Mouse (Mus musculus) stomach, postnatal 0 days (tissue): ENCODE data around the gene Mapk1ip1l. TPM values are rescaled to one million over a fixed set of nuclear protein-coding genes. Genes with fewer than 3 reads are reported as not detected.
A peak's percentile ranks its signal among the peaks of the same experiment; 100 is the strongest.

Source experiments
- ATAC-seq: fragments of 200-750 bp; cut with Nextera tagmentation; 2 replicates; pipeline ENCODE4 v1.8.0; 2017; ENCODE audit not compliant: low FRiP score, low TSS enrichment
- DNase-seq: peaks from one replicate; pipeline ENCODE4 v3.0.0-alpha.2; 2016; ENCODE audit warnings: low spot score
- H3K27ac ChIP-seq: fragments of 300-500 bp; sonication (generic); replicated peaks from 2 replicates; pipeline ENCODE4 v1.5.1; 2014; ENCODE audit warnings: mild to moderate bottlenecking, control low read depth
- H3K27me3 ChIP-seq: fragments of 300-500 bp; sonication (generic); 2 replicates; pipeline ENCODE4 v1.6.1; 2014; ENCODE audit warnings: low read length; ENCODE audit not compliant: control insufficient read depth, insufficient read depth
- H3K36me3 ChIP-seq: fragments of 300-500 bp; sonication (generic); 2 replicates; pipeline ENCODE4 v1.6.1; 2014; ENCODE audit warnings: low read length, mixed read lengths; ENCODE audit not compliant: control insufficient read depth, insufficient read depth
- H3K4me1 ChIP-seq: fragments of 300-500 bp; sonication (generic); replicated peaks from 2 replicates; pipeline ENCODE4 v1.6.1; 2014; ENCODE audit warnings: antibody characterized with exemption; ENCODE audit not compliant: control insufficient read depth, insufficient read depth
- H3K4me2 ChIP-seq: fragments of 300-500 bp; sonication (generic); replicated peaks from 2 replicates; pipeline ENCODE4 v1.6.1; 2014; ENCODE audit warnings: low read depth, mild to moderate bottlenecking, control low read depth, moderate library complexity
- H3K4me3 ChIP-seq: fragments of 300-500 bp; sonication (generic); 2 replicates; pipeline ENCODE4 v1.5.1; 2014; ENCODE audit warnings: low read depth, low read length, control low read depth
- H3K9ac ChIP-seq: fragments of 300-500 bp; sonication (generic); 2 replicates; pipeline ENCODE4 v1.6.1; 2014; ENCODE audit warnings: mild to moderate bottlenecking, low read length, control low read depth, mixed read lengths
- H3K9me3 ChIP-seq: fragments of 300-500 bp; sonication (generic); 2 replicates; pipeline ENCODE4 v1.6.1; 2016; ENCODE audit warnings: low read length; ENCODE audit not compliant: control insufficient read depth
- CTCF ChIP-seq: IDR thresholded peaks from 2 replicates; pipeline ENCODE4 v1.5.1; 2016; ENCODE audit warnings: antibody characterized with exemption, low read depth, mild to moderate bottlenecking, moderate library complexity
- EP300 ChIP-seq: optimal IDR thresholded peaks from 2 replicates; pipeline ENCODE3; 2016; ENCODE audit warnings: antibody characterized with exemption
- WGBS: fragments of 180-500 bp; shearing (Covaris S2); extraction: QIAGEN DNeasy Blood & Tissue Kit; methylation state at CpG from one replicate; pipeline ENCODE4 v1.1.7; 2014; 5-methylcytosine and 5-hydroxymethylcytosine counted together
- polyA plus RNA-seq: library from polyadenylated mRNA; unstranded; fragments of >200 nt; fragmentation: Nextera tagmentation; extraction: Ambion mirVana; gene quantifications from 2 replicates; pipeline ENCODE4 v1.2.1, GENCODE M21; 2015

Mapk1ip1l gene
- polyA plus RNA-seq, 1 experiment from 2014 or later: 21.3 TPM

DNA sequence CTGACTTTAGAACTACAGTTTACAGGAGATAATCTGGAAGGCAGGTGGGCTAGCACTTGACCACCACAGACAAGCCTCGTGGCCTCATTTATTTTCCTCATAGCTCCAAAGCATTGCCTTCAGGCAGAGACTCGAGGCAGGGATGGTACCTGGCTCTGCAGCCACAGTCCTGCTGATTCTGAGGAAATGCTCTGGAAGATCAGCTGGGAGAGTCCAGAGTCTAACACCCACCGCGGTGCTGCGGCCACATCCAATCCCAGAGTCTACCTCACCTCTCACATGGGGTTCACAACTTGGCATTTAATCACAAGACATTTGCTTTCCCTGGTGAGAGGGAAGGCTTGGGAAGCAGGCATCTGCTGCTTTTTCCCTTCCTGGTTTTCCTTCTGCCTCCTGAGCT is 56.9 kb downstream of the Mapk1ip1l start:
- TF ChIP-seq CTCF (no peak), EP300 (no peak)
- no peak overlapping the region for H3K9ac ChIP-seq
- DNase-seq (no peak), ATAC-seq (no peak)
- no peaks in the 10 kb centered on the region for H3K36me3 ChIP-seq
- no peaks in the 10 kb centered on the region for H3K9me3 ChIP-seq
- peak overlapping the region; percentile 30; the same call in 1 of the 2 replicates for H3K27ac ChIP-seq
- no peaks in the 10 kb centered on the region for H3K27me3 ChIP-seq
- H3K4me3 ChIP-seq: no peak overlapping the region
- 55% methylated on average over 5 of the region's 5 CpGs for WGBS
- H3K4me1 ChIP-seq: no peaks in the 10 kb centered on the region; the same call in 1 of the 2 replicates
- no peak overlapping the region for H3K4me2 ChIP-seq

DNA sequence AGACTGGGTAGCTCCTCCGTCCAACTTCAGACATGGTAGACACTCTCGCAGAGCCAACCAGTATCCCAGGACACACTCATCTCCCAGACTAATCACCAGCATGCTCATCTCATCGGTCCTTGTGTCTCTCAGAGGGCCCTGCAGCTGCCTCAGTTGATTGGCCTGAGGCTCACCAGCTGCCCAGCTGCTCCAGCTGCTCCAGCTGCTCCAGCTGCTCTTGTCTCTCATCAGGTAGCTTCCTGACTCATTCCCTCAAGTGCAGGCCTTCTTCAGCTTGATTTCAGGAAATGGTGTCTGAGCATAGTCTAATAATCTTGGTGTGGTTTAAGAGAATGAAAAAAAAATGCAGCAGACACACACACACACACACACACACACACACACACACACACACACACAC is 58.6 kb downstream of the Mapk1ip1l start:
- 70% methylated on average over 3 of the region's 3 CpGs for WGBS
- no peak overlapping the region for H3K4me2 ChIP-seq
- no peak for ATAC-seq
- H3K27me3 ChIP-seq: no peaks in the 10 kb centered on the region
- no peak overlapping the region for H3K4me3 ChIP-seq
- H3K36me3 ChIP-seq: no peaks in the 10 kb centered on the region
- no peak overlapping the region for H3K9ac ChIP-seq
- H3K4me1 ChIP-seq: no peaks in the 10 kb centered on the region; the same call in 1 of the 2 replicates
- no peak for TF ChIP-seq CTCF
- no peak overlapping the region for H3K27ac ChIP-seq
- H3K9me3 ChIP-seq: no peaks in the 10 kb centered on the region
- DNase-seq: no peak

DNA sequence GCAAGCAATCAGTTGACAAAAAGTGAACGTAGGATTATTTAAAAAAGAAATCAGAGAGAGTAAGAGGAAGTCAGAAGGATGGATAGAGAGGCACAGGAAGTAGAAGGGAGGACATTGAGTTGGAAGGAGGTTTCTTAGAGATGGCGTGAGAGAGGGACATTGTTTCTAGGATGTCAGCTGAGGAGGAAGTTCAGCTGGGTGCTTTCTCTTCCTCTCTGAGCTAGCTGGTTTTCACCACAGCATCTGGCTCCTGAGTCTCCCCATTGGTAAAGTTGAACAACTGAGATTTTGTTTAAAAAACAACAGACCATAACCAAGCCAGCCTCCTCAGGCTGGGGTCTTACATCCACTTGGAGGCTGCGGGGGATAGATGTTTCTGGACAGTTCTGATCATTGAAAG is 61.5 kb downstream of the Mapk1ip1l start:
- 46% methylated on average over 3 of the region's 3 CpGs for WGBS
- H3K4me2 ChIP-seq: no peak overlapping the region
- H3K9me3 ChIP-seq: no peaks in the 10 kb centered on the region
- H3K9ac ChIP-seq: no peak overlapping the region
- DNase-seq (no peak), ATAC-seq (no peak)
- no peak overlapping the region for H3K4me3 ChIP-seq
- H3K27ac ChIP-seq: no peak overlapping the region
- H3K36me3 ChIP-seq: no peaks in the 10 kb centered on the region
- H3K27me3 ChIP-seq: no peaks in the 10 kb centered on the region
- H3K4me1 ChIP-seq: no peaks in the 10 kb centered on the region; the same call in 1 of the 2 replicates
- TF ChIP-seq CTCF: no peak
- TF ChIP-seq EP300: no peak

DNA sequence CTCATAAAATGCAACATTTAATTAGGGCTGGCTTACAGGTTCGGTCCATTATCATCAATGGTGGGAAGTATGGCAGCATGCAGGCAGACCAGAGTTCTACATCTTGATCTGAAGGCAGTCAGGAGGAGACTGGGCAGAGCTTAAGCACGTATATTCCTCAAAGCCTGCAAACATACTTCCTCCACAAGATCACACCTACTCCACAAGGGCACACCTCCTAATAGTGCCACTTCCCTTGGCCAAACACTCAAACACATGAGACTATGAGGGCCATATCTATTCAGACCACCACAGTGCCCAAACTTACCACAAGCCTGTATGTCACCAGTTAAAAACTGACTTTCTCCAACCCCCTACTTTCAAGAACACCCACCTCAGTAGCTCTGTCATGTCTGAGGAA is 63.4 kb downstream of the Mapk1ip1l start:
- Histone ChIP-seq H3K27me3 (no peaks in the 10 kb centered on the region), H3K9ac (no peak overlapping the region), H3K27ac (no peak overlapping the region), H3K4me2 (no peak overlapping the region), H3K9me3 (no peaks in the 10 kb centered on the region), H3K36me3 (no peaks in the 10 kb centered on the region), H3K4me1 (no peaks in the 10 kb centered on the region), H3K4me3 (no peak overlapping the region)
- 79% methylated on average over 2 of the region's 2 CpGs for WGBS
- ATAC-seq (no peak), DNase-seq (no peak)
- TF ChIP-seq CTCF (no peak), EP300 (no peak)

DNA sequence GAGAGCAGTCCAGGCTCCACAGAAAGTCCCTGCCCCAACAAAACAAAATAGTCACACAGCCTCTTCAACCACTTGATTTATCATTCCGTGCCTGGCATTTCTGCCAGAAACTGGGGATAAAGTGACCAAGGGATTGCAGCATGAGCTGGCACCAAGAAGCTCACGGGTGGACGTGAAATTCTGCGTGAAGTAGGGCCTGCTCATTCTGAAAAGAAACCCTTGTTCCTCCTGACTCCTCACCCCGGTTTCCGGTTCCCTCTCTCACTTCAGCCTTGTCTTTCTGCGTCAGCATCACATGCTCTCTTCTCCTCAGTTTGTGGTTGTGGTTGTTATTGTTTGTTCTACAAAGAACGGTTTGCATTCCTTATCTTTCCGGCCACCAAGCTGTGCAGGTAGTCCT is 63.8 kb downstream of the Mapk1ip1l start:
- Histone ChIP-seq H3K27ac (no peak overlapping the region), H3K36me3 (no peaks in the 10 kb centered on the region), H3K4me3 (no peak overlapping the region), H3K27me3 (no peaks in the 10 kb centered on the region), H3K4me1 (no peaks in the 10 kb centered on the region), H3K9me3 (no peaks in the 10 kb centered on the region), H3K4me2 (no peak overlapping the region), H3K9ac (no peak overlapping the region)
- 75% methylated on average over 9 of the region's 9 CpGs for WGBS
- ATAC-seq (no peak), DNase-seq (no peak)
- TF ChIP-seq CTCF (no peak), EP300 (no peak)

DNA sequence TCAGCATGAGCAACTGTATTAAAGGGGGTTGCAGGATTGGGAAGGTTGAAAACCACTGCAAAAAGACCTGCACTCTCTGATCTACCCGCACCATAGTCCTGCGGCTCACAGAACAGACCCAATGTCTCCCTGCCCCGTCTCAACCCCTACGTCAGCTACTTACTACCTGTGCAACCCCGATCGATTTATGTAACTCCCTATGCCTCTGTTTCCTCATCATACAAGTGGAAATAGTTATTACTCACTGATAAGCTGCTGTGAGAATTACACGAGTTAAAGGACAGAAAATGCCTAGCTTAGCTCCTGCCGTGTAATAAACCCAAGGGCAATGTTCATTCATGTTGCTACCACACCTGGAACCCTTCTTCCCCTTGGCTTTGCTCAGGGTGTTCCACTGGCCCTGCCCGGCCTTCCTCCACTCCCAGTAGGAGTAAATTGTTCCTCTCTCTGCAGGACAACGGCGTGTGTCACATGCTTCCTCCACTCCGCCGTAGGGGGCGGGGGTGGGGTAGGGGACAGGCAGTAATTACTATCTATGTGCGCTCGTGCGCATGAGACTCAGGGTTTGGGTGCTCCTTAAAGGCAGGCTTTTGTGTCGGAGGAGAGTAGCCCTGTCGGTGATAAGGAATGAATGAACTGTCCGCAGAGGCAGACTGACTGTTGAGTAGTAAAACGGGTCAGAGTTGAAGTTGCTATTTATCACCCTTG is 66.8 kb downstream of the Mapk1ip1l start:
- TF ChIP-seq CTCF (no peak), EP300 (no peak)
- Histone ChIP-seq H3K4me2 (peak overlapping the region; percentile 2; the same call in 1 of the 2 replicates), H3K9ac (no peak overlapping the region), H3K36me3 (no peaks in the 10 kb centered on the region), H3K27ac (peak overlapping the region; percentile 75), H3K9me3 (no peaks in the 10 kb centered on the region), H3K4me3 (no peak overlapping the region), H3K4me1 (no peaks in the 10 kb centered on the region), H3K27me3 (no peaks in the 10 kb centered on the region)
- DNase-seq: peak; percentile 54
- WGBS: 31% methylated on average over 21 of the region's 21 CpGs
- ATAC-seq: peak; percentile 73
